Mouse (Mus musculus): ENCODE measurements at regions not wholly inside any gene's neighbourhood (a gene's known extent, or its start where the extent isn't known, plus 50 kb on each side); places are given as distances from the start of the nearest gene placed in this dataset.
A peak's percentile ranks its signal among the peaks of the same experiment; 100 is the strongest.

GRCm38 (mm10) chr3:149235183-149235582 is 244.8 kb upstream of the Adgrl2 start:
- Histone ChIP-seq H3K4me1 (ENCODE audit: control insufficient read depth, insufficient read depth, low read length) (no peaks in the 10 kb centered on the region), H3K4me2 (ENCODE audit: low read depth, low read length) (no peak overlapping the region), H3K9ac (ENCODE audit: low read depth, low read length) (no peak overlapping the region), H3K36me3 (ENCODE audit: control insufficient read depth, insufficient read depth, low read length) (no peaks in the 10 kb centered on the region), H3K27me3 (replicated peaks; ENCODE audit: control insufficient read depth, insufficient read depth, low read length) (no peaks in the 10 kb centered on the region), H3K4me3 (ENCODE audit: low read depth, low read length) (no peak overlapping the region), H3K27ac (replicated peaks; ENCODE audit: low read depth, low read length) (no peak overlapping the region), H3K9me3 (ENCODE audit: control insufficient read depth, low read length) (no peaks in the 10 kb centered on the region)
- WGBS = 89% methylated on average over 3 of the region's 3 CpGs
- DNase-seq (ENCODE audit: low spot score) (no peak), ATAC-seq (ENCODE audit: low read depth) (no peak)

GRCm38 (mm10) chr3:149233691-149234131 is 243.4 kb upstream of the Adgrl2 start:
- Histone ChIP-seq H3K9ac (ENCODE audit: low read depth, low read length) (no peak overlapping the region), H3K27ac (replicated peaks; ENCODE audit: low read depth, low read length) (no peak overlapping the region), H3K36me3 (ENCODE audit: control insufficient read depth, insufficient read depth, low read length) (no peaks in the 10 kb centered on the region), H3K9me3 (ENCODE audit: control insufficient read depth, low read length) (no peaks in the 10 kb centered on the region), H3K27me3 (replicated peaks; ENCODE audit: control insufficient read depth, insufficient read depth, low read length) (no peaks in the 10 kb centered on the region), H3K4me1 (ENCODE audit: control insufficient read depth, insufficient read depth, low read length) (no peaks in the 10 kb centered on the region), H3K4me3 (ENCODE audit: low read depth, low read length) (no peak overlapping the region), H3K4me2 (ENCODE audit: low read depth, low read length) (no peak overlapping the region)
- WGBS = 60% methylated on average over 8 of the region's 8 CpGs
- DNase-seq (ENCODE audit: low spot score) (peak; percentile 58), ATAC-seq (ENCODE audit: low read depth) (peak; percentile 62; the same call in 1 of the 2 replicates)

GRCm38 (mm10) chr3:149233191-149233641 is 242.9 kb upstream of the Adgrl2 start:
- Histone ChIP-seq H3K36me3 (ENCODE audit: control insufficient read depth, insufficient read depth, low read length) (no peaks in the 10 kb centered on the region), H3K27me3 (replicated peaks; ENCODE audit: control insufficient read depth, insufficient read depth, low read length) (no peaks in the 10 kb centered on the region), H3K9me3 (ENCODE audit: control insufficient read depth, low read length) (no peaks in the 10 kb centered on the region), H3K4me1 (ENCODE audit: control insufficient read depth, insufficient read depth, low read length) (no peaks in the 10 kb centered on the region), H3K4me2 (ENCODE audit: low read depth, low read length) (no peak overlapping the region), H3K9ac (ENCODE audit: low read depth, low read length) (no peak overlapping the region), H3K4me3 (ENCODE audit: low read depth, low read length) (no peak overlapping the region), H3K27ac (replicated peaks; ENCODE audit: low read depth, low read length) (no peak overlapping the region)
- WGBS = 72% methylated on average over 7 of the region's 7 CpGs
- ATAC-seq (ENCODE audit: low read depth) (no peak), DNase-seq (ENCODE audit: low spot score) (no peak)

- no peak overlapping the region for H3K9ac ChIP-seq (ENCODE audit: low read depth, low read length)
- no peak overlapping the region for H3K27ac ChIP-seq (replicated peaks; ENCODE audit: low read depth, low read length)
- 91% methylated on average over 3 of the region's 3 CpGs for WGBS
- H3K36me3 ChIP-seq (ENCODE audit: control insufficient read depth, insufficient read depth, low read length) = no peaks in the 10 kb centered on the region
- H3K9me3 ChIP-seq (ENCODE audit: control insufficient read depth, low read length) = no peaks in the 10 kb centered on the region
- H3K4me1 ChIP-seq (ENCODE audit: control insufficient read depth, insufficient read depth, low read length) = no peaks in the 10 kb centered on the region
- no peak overlapping the region for H3K4me2 ChIP-seq (ENCODE audit: low read depth, low read length)
- ATAC-seq (ENCODE audit: low read depth) = no peak
- H3K4me3 ChIP-seq (ENCODE audit: low read depth, low read length) = no peak overlapping the region
- DNase-seq (ENCODE audit: low spot score) = no peak
- H3K27me3 ChIP-seq (replicated peaks; ENCODE audit: control insufficient read depth, insufficient read depth, low read length) = no peaks in the 10 kb centered on the region
Observed at GRCm38 (mm10) chr3:149231346-149231745, 241.0 kb upstream of the Adgrl2 start.

- Histone ChIP-seq H3K27ac (replicated peaks; ENCODE audit: low read depth, low read length) (no peak overlapping the region), H3K36me3 (ENCODE audit: control insufficient read depth, insufficient read depth, low read length) (no peaks in the 10 kb centered on the region), H3K9me3 (ENCODE audit: control insufficient read depth, low read length) (no peaks in the 10 kb centered on the region), H3K9ac (ENCODE audit: low read depth, low read length) (no peak overlapping the region), H3K27me3 (replicated peaks; ENCODE audit: control insufficient read depth, insufficient read depth, low read length) (no peaks in the 10 kb centered on the region), H3K4me1 (ENCODE audit: control insufficient read depth, insufficient read depth, low read length) (peaks cover 3% of the 10 kb centered on the region; the same call in 1 of the 2 replicates), H3K4me2 (ENCODE audit: low read depth, low read length) (no peak overlapping the region), H3K4me3 (ENCODE audit: low read depth, low read length) (no peak overlapping the region)
- 89% methylated on average over 5 of the region's 5 CpGs for WGBS
- ATAC-seq (ENCODE audit: low read depth) (no peak), DNase-seq (ENCODE audit: low spot score) (no peak)
Observed at GRCm38 (mm10) chr3:149227556-149227955, 237.2 kb upstream of the Adgrl2 start.

GRCm38 (mm10) chr3:149226723-149227122 is 236.4 kb upstream of the Adgrl2 start:
- Histone ChIP-seq H3K27ac (replicated peaks; ENCODE audit: low read depth, low read length) (no peak overlapping the region), H3K4me2 (ENCODE audit: low read depth, low read length) (no peak overlapping the region), H3K9ac (ENCODE audit: low read depth, low read length) (no peak overlapping the region), H3K36me3 (ENCODE audit: control insufficient read depth, insufficient read depth, low read length) (no peaks in the 10 kb centered on the region), H3K4me1 (ENCODE audit: control insufficient read depth, insufficient read depth, low read length) (peaks cover 3% of the 10 kb centered on the region; the same call in 1 of the 2 replicates), H3K27me3 (replicated peaks; ENCODE audit: control insufficient read depth, insufficient read depth, low read length) (no peaks in the 10 kb centered on the region), H3K9me3 (ENCODE audit: control insufficient read depth, low read length) (no peaks in the 10 kb centered on the region), H3K4me3 (ENCODE audit: low read depth, low read length) (no peak overlapping the region)
- no peak for DNase-seq (ENCODE audit: low spot score)
- WGBS = 74% methylated on average over 4 of the region's 4 CpGs
- ATAC-seq (ENCODE audit: low read depth) = no peak

- H3K27ac ChIP-seq (replicated peaks; ENCODE audit: low read depth, low read length) = no peak overlapping the region
- H3K36me3 ChIP-seq (ENCODE audit: control insufficient read depth, insufficient read depth, low read length) = no peaks in the 10 kb centered on the region
- H3K4me2 ChIP-seq (ENCODE audit: low read depth, low read length) = no peak overlapping the region
- no peaks in the 10 kb centered on the region for H3K9me3 ChIP-seq (ENCODE audit: control insufficient read depth, low read length)
- DNase-seq (ENCODE audit: low spot score) = no peak
- peaks cover 3% of the 10 kb centered on the region; the same call in 1 of the 2 replicates for H3K4me1 ChIP-seq (ENCODE audit: control insufficient read depth, insufficient read depth, low read length)
- WGBS = 90% methylated on average over 17 of the region's 17 CpGs
- H3K4me3 ChIP-seq (ENCODE audit: low read depth, low read length) = no peak overlapping the region
- H3K9ac ChIP-seq (ENCODE audit: low read depth, low read length) = no peak overlapping the region
- ATAC-seq (ENCODE audit: low read depth) = no peak
- H3K27me3 ChIP-seq (replicated peaks; ENCODE audit: control insufficient read depth, insufficient read depth, low read length) = no peaks in the 10 kb centered on the region
Observed at GRCm38 (mm10) chr3:149225684-149226083, 235.3 kb upstream of the Adgrl2 start.

- H3K4me2 ChIP-seq (ENCODE audit: low read depth, low read length) = no peak overlapping the region
- no peak overlapping the region for H3K4me3 ChIP-seq (ENCODE audit: low read depth, low read length)
- H3K9me3 ChIP-seq (ENCODE audit: control insufficient read depth, low read length) = no peaks in the 10 kb centered on the region
- H3K9ac ChIP-seq (ENCODE audit: low read depth, low read length) = no peak overlapping the region
- H3K36me3 ChIP-seq (ENCODE audit: control insufficient read depth, insufficient read depth, low read length) = no peaks in the 10 kb centered on the region
- no peak overlapping the region for H3K27ac ChIP-seq (replicated peaks; ENCODE audit: low read depth, low read length)
- WGBS = 64% methylated on average over 4 of the region's 4 CpGs
- ATAC-seq (ENCODE audit: low read depth) (no peak), DNase-seq (ENCODE audit: low spot score) (peak; percentile 34)
- peaks cover 8% of the 10 kb centered on the region for H3K4me1 ChIP-seq (ENCODE audit: control insufficient read depth, insufficient read depth, low read length)
- H3K27me3 ChIP-seq (replicated peaks; ENCODE audit: control insufficient read depth, insufficient read depth, low read length) = no peaks in the 10 kb centered on the region
Observed at GRCm38 (mm10) chr3:149224271-149224670, 233.9 kb upstream of the Adgrl2 start.

- Histone ChIP-seq H3K9ac (ENCODE audit: low read depth, low read length) (no peak overlapping the region), H3K4me2 (ENCODE audit: low read depth, low read length) (no peak overlapping the region), H3K9me3 (ENCODE audit: control insufficient read depth, low read length) (no peaks in the 10 kb centered on the region), H3K36me3 (ENCODE audit: control insufficient read depth, insufficient read depth, low read length) (no peaks in the 10 kb centered on the region), H3K27ac (replicated peaks; ENCODE audit: low read depth, low read length) (no peak overlapping the region), H3K27me3 (replicated peaks; ENCODE audit: control insufficient read depth, insufficient read depth, low read length) (no peaks in the 10 kb centered on the region), H3K4me1 (ENCODE audit: control insufficient read depth, insufficient read depth, low read length) (peaks cover 8% of the 10 kb centered on the region), H3K4me3 (ENCODE audit: low read depth, low read length) (no peak overlapping the region)
- ATAC-seq (ENCODE audit: low read depth) (no peak), DNase-seq (ENCODE audit: low spot score) (no peak)
- WGBS = 84% methylated on average over 5 of the region's 5 CpGs
Observed at GRCm38 (mm10) chr3:149223776-149224175, 233.4 kb upstream of the Adgrl2 start.
